Mouse (Mus musculus) CH12.LX (cell line): ENCODE results near the gene Elovl7. TPM values are rescaled to one million over a fixed set of nuclear protein-coding genes. Genes with fewer than 3 reads are reported as not detected.

Source experiments
- DNase-seq: peaks from one replicate; pipeline ENCODE4 v3.0.0-alpha.2; 2013; ENCODE audit errors: extremely low read depth
- H3K27ac ChIP-seq: 2 replicates; pipeline ENCODE4 v1.5.1; 2012; ENCODE audit warnings: low read depth, mild to moderate bottlenecking, control low read depth, moderate library complexity; ENCODE audit not compliant: insufficient read depth
- H3K27me3 ChIP-seq: replicated peaks from 2 replicates; pipeline ENCODE3; 2012; ENCODE audit warnings: inconsistent platforms
- H3K36me3 ChIP-seq, 2 experiments: replicated peaks in 1 of 2; 2 replicates each; pipeline versions ENCODE3 to v1.6.1; 2012; ENCODE audit warnings: inconsistent platforms in 1 of 2, low read length in 1 of 2, mild to moderate bottlenecking in 1 of 2, mixed read lengths in 1 of 2, moderate library complexity in 1 of 2; ENCODE audit not compliant: control insufficient read depth in 1 of 2, insufficient read depth in 1 of 2
- H3K4me1 ChIP-seq, 2 experiments: 2 replicates each; pipeline ENCODE4 v1.6.1; 2012; ENCODE audit warnings: inconsistent platforms in 1 of 2, moderate library complexity in 1 of 2; ENCODE audit not compliant: insufficient read depth in 2 of 2, control insufficient read depth in 1 of 2
- H3K4me2 ChIP-seq: 2 replicates; pipeline ENCODE4 v1.6.1; 2012; ENCODE audit warnings: low read depth, mild to moderate bottlenecking, control low read depth; ENCODE audit not compliant: poor library complexity, insufficient read depth, severe bottlenecking
- H3K4me3 ChIP-seq, 3 experiments: fragments of 150-350 bp in 1 of 3; sonication (generic) in 1 of 3; replicated peaks in 1 of 3; 2 replicates each; pipeline versions ENCODE3 to v1.5.1; 2011 to 2012; ENCODE audit warnings: low read depth in 2 of 3, low read length in 2 of 3, mild to moderate bottlenecking in 2 of 3, moderate library complexity in 2 of 3, control low read depth in 1 of 3, improper control_type of control experiment in 1 of 3, inconsistent platforms in 1 of 3, mixed read lengths in 1 of 3; ENCODE audit not compliant: poor library complexity in 1 of 3
- H3K79me2 ChIP-seq: replicated peaks from 2 replicates; pipeline ENCODE4 v1.6.1; 2012; ENCODE audit warnings: mild to moderate bottlenecking, moderate library complexity; ENCODE audit not compliant: control insufficient read depth, poor library complexity, insufficient read depth, severe bottlenecking; ENCODE audit errors: extremely low read depth
- H3K9ac ChIP-seq: 2 replicates; pipeline ENCODE4 v1.6.1; 2012; ENCODE audit warnings: low read depth, mild to moderate bottlenecking, control low read depth, moderate library complexity; ENCODE audit not compliant: insufficient read depth
- H3K9me3 ChIP-seq: replicated peaks from 2 replicates; pipeline ENCODE3; 2012; ENCODE audit warnings: low read length, inconsistent platforms, mixed read lengths
- BHLHE40 ChIP-seq: IDR thresholded peaks from 2 replicates; pipeline ENCODE4 v1.6.1; 2011; ENCODE audit warnings: mild to moderate bottlenecking, low read depth, low read length, improper control_type of control experiment
- CHD1 ChIP-seq: IDR thresholded peaks from 2 replicates; pipeline ENCODE4 v1.6.1; 2012; ENCODE audit warnings: low read depth, low read length, improper control_type of control experiment, inconsistent platforms
- CHD2 ChIP-seq: IDR thresholded peaks from 2 replicates; pipeline ENCODE4 v1.6.1; 2011; ENCODE audit warnings: low read length, improper control_type of control experiment
- ELF1 ChIP-seq: IDR thresholded peaks from 2 replicates; pipeline ENCODE4 v1.6.1; 2014; ENCODE audit warnings: low read depth, mild to moderate bottlenecking, inconsistent platforms, low read length, improper control_type of control experiment
- EP300 ChIP-seq: IDR thresholded peaks from 2 replicates; pipeline ENCODE4 v1.6.1; 2011; ENCODE audit warnings: low read length, improper control_type of control experiment
- ETS1 ChIP-seq: conservative IDR thresholded peaks from 2 replicates; pipeline ENCODE4 v1.6.1; 2012; ENCODE audit warnings: low read depth, mild to moderate bottlenecking, inconsistent platforms, low read length, improper control_type of control experiment, moderate library complexity
- GABPA ChIP-seq: IDR thresholded peaks from 2 replicates; pipeline ENCODE4 v1.6.1; 2012; ENCODE audit warnings: low read depth, low read length, improper control_type of control experiment, inconsistent platforms; ENCODE audit not compliant: insufficient replicate concordance
- HCFC1 ChIP-seq: IDR thresholded peaks from 2 replicates; pipeline ENCODE4 v1.6.1; 2012; ENCODE audit warnings: low read depth, mild to moderate bottlenecking, inconsistent platforms, low read length, improper control_type of control experiment
- JUND ChIP-seq: conservative IDR thresholded peaks from 2 replicates; pipeline ENCODE4 v1.6.1; 2011; ENCODE audit warnings: low read depth, low read length, improper control_type of control experiment
- MAFK ChIP-seq: IDR thresholded peaks from 2 replicates; pipeline ENCODE4 v1.6.1; 2011; ENCODE audit warnings: low read length, improper control_type of control experiment; ENCODE audit not compliant: insufficient replicate concordance
- MAZ ChIP-seq: IDR thresholded peaks from 2 replicates; pipeline ENCODE4 v1.6.1; 2012; ENCODE audit warnings: low read depth, mild to moderate bottlenecking, inconsistent platforms, low read length, improper control_type of control experiment, moderate library complexity
- MEF2A ChIP-seq: IDR thresholded peaks from 2 replicates; pipeline ENCODE4 v1.6.1; 2014; ENCODE audit warnings: low read depth, mild to moderate bottlenecking, inconsistent platforms, low read length, improper control_type of control experiment, borderline replicate concordance
- MYC ChIP-seq: IDR thresholded peaks from 2 replicates; pipeline ENCODE4 v1.6.1; 2011; ENCODE audit warnings: low read depth, mild to moderate bottlenecking, improper control_type of control experiment, low read length
- NRF1 ChIP-seq: IDR thresholded peaks from 2 replicates; pipeline ENCODE4 v1.6.1; 2014; ENCODE audit warnings: low read depth, mild to moderate bottlenecking, inconsistent platforms, low read length, improper control_type of control experiment, moderate library complexity
- PAX5 ChIP-seq: IDR thresholded peaks from 2 replicates; pipeline ENCODE4 v1.6.1; 2012; ENCODE audit warnings: low read length, inconsistent platforms, mixed read lengths
- POLR2A ChIP-seq: IDR thresholded peaks from 2 replicates; pipeline ENCODE4 v1.6.1; 2011; ENCODE audit warnings: low read depth, mild to moderate bottlenecking, improper control_type of control experiment, low read length
- RAD21 ChIP-seq: IDR thresholded peaks from 2 replicates; pipeline ENCODE4 v1.6.1; 2011; ENCODE audit warnings: low read depth, mild to moderate bottlenecking, low read length, improper control_type of control experiment, moderate library complexity
- SMC3 ChIP-seq: IDR thresholded peaks from 2 replicates; pipeline ENCODE4 v1.6.1; 2011; ENCODE audit warnings: low read depth, low read length, improper control_type of control experiment
- TBP ChIP-seq: conservative IDR thresholded peaks from 2 replicates; pipeline ENCODE4 v1.6.1; 2011; ENCODE audit warnings: low read depth, low read length, improper control_type of control experiment
- TCF12 ChIP-seq: IDR thresholded peaks from 2 replicates; pipeline ENCODE4 v1.6.1; 2014; ENCODE audit warnings: low read depth, mild to moderate bottlenecking, inconsistent platforms, low read length, improper control_type of control experiment
- UBTF ChIP-seq: IDR thresholded peaks from 2 replicates; pipeline ENCODE4 v1.6.1; 2012; ENCODE audit warnings: low read depth, mild to moderate bottlenecking, inconsistent platforms, low read length, improper control_type of control experiment, moderate library complexity
- ZKSCAN1 ChIP-seq: IDR thresholded peaks from 2 replicates; pipeline ENCODE4 v1.6.1; 2012; ENCODE audit warnings: low read depth, inconsistent platforms, low read length, improper control_type of control experiment, borderline replicate concordance
- ZNF384 ChIP-seq: IDR thresholded peaks from 2 replicates; pipeline ENCODE4 v1.6.1; 2012; ENCODE audit warnings: low read depth, low read length, improper control_type of control experiment, inconsistent platforms
- dilution Hi-C: fragments of 300-500 bp; cut with MboI; formaldehyde crosslinking; loops from 2 replicates; pipeline ENCODE4 v1.14.3; 2020; ENCODE audit warnings: low sequenced_read_pairs; ENCODE audit not compliant: extremely low pct_unique_long_range_greater_than_20kb, extremely low pct_ligation_motif_present
- in situ Hi-C: fragments of 300-500 bp; cut with MboI; formaldehyde crosslinking; loops from 3 replicates; pipeline ENCODE4 v1.14.3; 2019; ENCODE audit warnings: low sequenced_read_pairs, low pct_ligation_motif_present, low pct_unique_long_range_greater_than_20kb, mixed read lengths
- polyA plus RNA-seq: library from polyadenylated mRNA; unstranded; fragments of >175 nt; gene quantifications from 2 replicates; pipeline ENCODE4 v1.2.1, GENCODE M21; 2012; ENCODE audit warnings: low read depth; ENCODE audit not compliant: insufficient read length
- total RNA-seq, 2 experiments: library from RNA; depleted of rRNA; stranded (reverse); fragments of 300-350 nt in 1 of 2; fragments of >200 nt in 1 of 2; gene quantifications; 2 replicates each; pipeline ENCODE4 v1.2.3; 2012 to 2014

Gene Elovl7
- total and polyA plus RNA-seq, 3 experiments = 5.3 to 11.9 (median 8.3) TPM

- DNase-seq = no peak
Measured at GRCm38 (mm10) chr13:108319028-108319427, 104.8 kb downstream of the Elovl7 start.

GRCm38 (mm10) chr13:108320216-108320615, 106.0 kb downstream of the Elovl7 start:
- DNase-seq = no peak

More at GRCm38 (mm10) chr13:108319028-108319427, 104.8 kb downstream of the Elovl7 start:
- H3K9me3 ChIP-seq = peaks cover 2% of the 10 kb centered on the region
- no peak overlapping the region for H3K4me2 ChIP-seq
- 0 out of 2 replicates have a peak, but pooled peaks cover 3% of the 10 kb centered on the region for H3K79me2 ChIP-seq
- in situ Hi-C loops (loop anchor here (5.0 to 25.0 kb wide), 2 partner anchors 107 to 432 kb away; partner anchors contain the start of gene Elovl7), dilution Hi-C loops (no loop called here)
- H3K4me1 ChIP-seq = peaks cover 6 to 28% of the 10 kb centered on the region in 2 experiments; a peak in 3 of 4 replicates
- TF ChIP-seq HCFC1 (no peak), ZKSCAN1 (no peak), EP300 (no peak), SMC3 (no peak), RAD21 (no peak), CHD1 (no peak), ELF1 (no peak)
- no peaks in the 10 kb centered on the region for H3K27me3 ChIP-seq
- H3K9ac ChIP-seq = no peak overlapping the region
- H3K4me3 ChIP-seq = no peak overlapping the region
- H3K36me3 ChIP-seq = peaks cover 3 to 21% of the 10 kb centered on the region in 2 experiments
- H3K27ac ChIP-seq = no peak overlapping the region

GRCm38 (mm10) chr13:108322466-108322865, 108.3 kb downstream of the Elovl7 start:
- Histone ChIP-seq H3K27ac (no peak overlapping the region), H3K27me3 (no peaks in the 10 kb centered on the region), H3K36me3 (peaks cover 12 to 55% of the 10 kb centered on the region in 2 experiments), H3K9ac (no peak overlapping the region), H3K79me2 (no peaks in the 10 kb centered on the region), H3K4me3 (no peak overlapping the region), H3K4me1 (peaks cover 3 to 16% of the 10 kb centered on the region in 2 experiments; a peak in 2 of 4 replicates), H3K4me2 (no peak overlapping the region)
- DNase-seq = no peak
- dilution Hi-C loops = no loop called here
- in situ Hi-C loops = loop anchor here (25.0 kb wide), 1 partner anchor 435 kb away; no protein-coding TSS in a partner anchor
- TF ChIP-seq MEF2A = no peak
- no peak for TF ChIP-seq HCFC1
- TF ChIP-seq GABPA = no peak
- no peak for TF ChIP-seq JUND
- no peak for TF ChIP-seq ZNF384
- no peak for TF ChIP-seq ETS1
- TF ChIP-seq POLR2A = no peak
- TF ChIP-seq NRF1 = no peak
- TF ChIP-seq MYC = no peak
- TF ChIP-seq ZKSCAN1 = no peak
- TF ChIP-seq, all 38 proteins: peak for 0
- H3K9me3 ChIP-seq = peaks cover 2% of the 10 kb centered on the region

More at GRCm38 (mm10) chr13:108320216-108320615, 106.0 kb downstream of the Elovl7 start:
- Histone ChIP-seq H3K4me3 (no peak overlapping the region), H3K4me1 (peaks cover 5 to 26% of the 10 kb centered on the region in 2 experiments; a peak in 3 of 4 replicates), H3K79me2 (0 out of 2 replicates have a peak, but pooled peaks cover 3% of the 10 kb centered on the region), H3K27me3 (no peaks in the 10 kb centered on the region), H3K36me3 (peaks cover 12 to 33% of the 10 kb centered on the region in 2 experiments), H3K4me2 (no peak overlapping the region), H3K9me3 (peaks cover 2% of the 10 kb centered on the region), H3K9ac (no peak overlapping the region), H3K27ac (no peak overlapping the region)
- in situ Hi-C loops = loop anchor here (25.0 kb wide), 1 partner anchor 433 kb away; no protein-coding TSS in a partner anchor
- dilution Hi-C loops = no loop called here
- TF ChIP-seq BHLHE40 (no peak), HCFC1 (no peak), MAZ (no peak), CHD2 (no peak), MYC (no peak), ZNF384 (no peak), PAX5 (no peak), JUND (no peak), MAFK (no peak), TCF12 (no peak), UBTF (no peak), TBP (no peak), NRF1 (no peak), GABPA (no peak), CHD1 (no peak)
